Mouse (Mus musculus) heart, embryonic 13.5 days (tissue): ENCODE measurements at regions not wholly inside any gene's neighbourhood (a gene's known extent, or its start where the extent isn't known, plus 50 kb on each side); places are given as distances from the start of the nearest gene placed in this dataset.

Experiments
- ATAC-seq: fragments of 200-750 bp; cut with Nextera tagmentation; 2 replicates; pipeline ENCODE4 v1.8.0; 2017; ENCODE audit warnings: moderate TSS enrichment; ENCODE audit not compliant: insufficient number of reproducible peaks, low FRiP score, low TSS enrichment; ENCODE audit errors: extremely low read depth
- H3K27ac ChIP-seq: fragments of 300-500 bp; sonication (generic); replicated peaks from 2 replicates; pipeline ENCODE4 v1.5.1; 2015; ENCODE audit warnings: moderate library complexity, mild to moderate bottlenecking, inconsistent platforms
- H3K27me3 ChIP-seq: fragments of 300-500 bp; sonication (generic); replicated peaks from 2 replicates; pipeline ENCODE4 v1.6.1; 2015; ENCODE audit warnings: mild to moderate bottlenecking, inconsistent platforms
- H3K36me3 ChIP-seq: fragments of 300-500 bp; sonication (generic); 2 replicates; pipeline ENCODE4 v1.6.1; 2015; ENCODE audit warnings: mild to moderate bottlenecking, inconsistent platforms
- H3K4me1 ChIP-seq: fragments of 300-500 bp; sonication (generic); 2 replicates; pipeline ENCODE4 v1.6.1; 2015; ENCODE audit warnings: inconsistent platforms
- H3K4me2 ChIP-seq: fragments of 300-500 bp; sonication (generic); 2 replicates; pipeline ENCODE4 v1.6.1; 2015; ENCODE audit warnings: inconsistent platforms, mild to moderate bottlenecking, moderate library complexity
- H3K4me3 ChIP-seq: fragments of 300-500 bp; sonication (generic); 2 replicates; pipeline ENCODE4 v1.5.1; 2015; ENCODE audit warnings: moderate library complexity, mild to moderate bottlenecking, inconsistent platforms
- H3K9ac ChIP-seq: fragments of 300-500 bp; sonication (generic); 2 replicates; pipeline ENCODE4 v1.6.1; 2015; ENCODE audit warnings: inconsistent platforms, mild to moderate bottlenecking, moderate library complexity
- H3K9me3 ChIP-seq: fragments of 300-500 bp; sonication (generic); 2 replicates; pipeline ENCODE4 v1.6.1; 2016; ENCODE audit warnings: inconsistent platforms
- WGBS: fragments of 180-500 bp; shearing (Covaris S2); methylation state at CpG from one replicate; pipeline ENCODE4 v1.1.7; 2015; ENCODE audit warnings: mixed read lengths; 5-methylcytosine and 5-hydroxymethylcytosine counted together

DNA sequence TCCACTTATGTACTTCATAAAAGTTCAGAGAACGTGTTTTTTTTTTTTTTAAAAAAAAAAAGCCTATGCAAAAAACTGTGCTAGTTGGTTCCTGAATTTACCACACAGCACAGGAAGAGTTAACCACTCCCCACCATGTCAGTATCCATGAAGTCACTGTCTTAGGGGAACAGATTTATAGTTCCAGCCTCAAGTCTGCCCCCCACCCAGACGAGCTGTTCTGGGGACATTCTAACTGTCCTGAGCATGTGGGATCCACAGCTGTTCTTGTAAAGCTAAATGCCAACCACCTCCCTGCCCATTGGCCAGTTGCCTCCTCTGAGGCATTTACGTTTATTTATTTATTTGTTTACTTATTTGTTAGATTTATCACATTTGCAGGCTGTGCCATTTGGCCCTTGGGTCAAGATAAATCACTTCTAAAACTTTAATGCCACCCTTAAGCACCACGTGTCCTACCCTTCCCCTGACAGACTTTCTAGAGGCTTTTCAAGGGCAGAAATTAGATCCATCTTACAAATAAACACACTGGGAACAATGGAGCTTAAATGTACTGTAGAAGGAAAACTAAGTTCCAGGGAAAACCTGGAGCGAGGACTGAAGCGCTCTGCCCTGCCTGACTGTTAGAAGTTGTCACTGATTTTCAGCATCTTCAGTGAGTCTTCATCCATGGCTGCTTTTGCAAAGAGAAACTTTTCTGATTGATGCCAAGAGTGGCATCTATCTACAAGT, 343.7 kb upstream of the Nfe2l3 start:
- 53% methylated on average over 6 of the region's 6 CpGs for WGBS
- ATAC-seq = no peak

DNA sequence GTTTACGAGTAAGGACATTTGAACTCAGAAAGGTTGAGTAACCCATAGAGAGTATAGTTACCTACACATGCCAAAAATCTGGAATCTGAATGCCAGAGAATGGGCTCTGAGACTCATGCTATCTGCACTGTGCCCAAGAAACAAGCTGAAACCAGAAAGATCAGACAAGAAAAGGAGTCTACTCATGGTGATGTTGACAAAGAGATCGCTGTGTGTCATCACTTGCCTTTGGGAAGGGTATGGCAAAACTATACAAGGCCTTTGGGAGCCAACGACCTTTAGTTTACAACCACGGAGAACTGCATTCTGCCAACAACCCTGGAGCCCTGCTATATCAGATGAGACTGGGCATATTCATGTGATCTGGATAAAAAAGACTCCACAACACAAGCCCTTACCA, 339.3 kb upstream of the Nfe2l3 start:
- Histone ChIP-seq H3K4me1 (no peaks in the 10 kb centered on the region; the same call in 1 of the 2 replicates), H3K4me3 (no peak overlapping the region), H3K9me3 (no peaks in the 10 kb centered on the region), H3K4me2 (no peak overlapping the region), H3K36me3 (no peaks in the 10 kb centered on the region), H3K27ac (no peak overlapping the region), H3K27me3 (no peaks in the 10 kb centered on the region), H3K9ac (no peak overlapping the region)
- ATAC-seq = no peak
- 79% methylated on average over 4 of the region's 4 CpGs for WGBS

More for the DNA sequence above, 343.7 kb upstream of the Nfe2l3 start:
- Histone ChIP-seq H3K27ac (no peak overlapping the region), H3K27me3 (no peaks in the 10 kb centered on the region), H3K9me3 (no peaks in the 10 kb centered on the region), H3K4me3 (no peak overlapping the region), H3K4me2 (no peak overlapping the region), H3K9ac (no peak overlapping the region), H3K4me1 (peaks cover 9% of the 10 kb centered on the region), H3K36me3 (no peaks in the 10 kb centered on the region)

DNA sequence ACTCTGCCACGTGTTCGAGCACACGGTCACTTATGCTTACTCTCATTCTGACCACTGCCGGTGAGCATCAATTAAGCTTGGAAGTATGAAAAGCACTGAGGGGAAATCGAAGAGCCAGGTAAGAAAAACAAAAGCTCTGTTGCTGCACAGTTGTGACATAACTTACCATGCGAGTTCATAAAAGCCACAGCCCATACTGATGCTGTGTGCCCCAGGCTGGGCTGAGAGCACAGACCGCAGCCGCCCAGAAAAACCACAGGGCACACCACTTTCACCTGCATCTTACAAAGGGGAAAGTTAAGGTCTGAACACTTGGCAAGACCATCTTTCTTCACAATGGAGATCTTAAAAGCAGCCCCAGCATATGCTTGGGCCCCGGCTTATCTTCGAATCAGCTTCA, 338.2 kb upstream of the Nfe2l3 start:
- ATAC-seq = no peak
- H3K4me2 ChIP-seq = no peak overlapping the region
- H3K36me3 ChIP-seq = no peaks in the 10 kb centered on the region
- WGBS = 86% methylated on average over 10 of the region's 10 CpGs
- no peaks in the 10 kb centered on the region for H3K9me3 ChIP-seq
- H3K27ac ChIP-seq = no peak overlapping the region
- H3K4me1 ChIP-seq = no peaks in the 10 kb centered on the region; the same call in 1 of the 2 replicates
- no peaks in the 10 kb centered on the region for H3K27me3 ChIP-seq
- H3K9ac ChIP-seq = no peak overlapping the region
- no peak overlapping the region for H3K4me3 ChIP-seq

DNA sequence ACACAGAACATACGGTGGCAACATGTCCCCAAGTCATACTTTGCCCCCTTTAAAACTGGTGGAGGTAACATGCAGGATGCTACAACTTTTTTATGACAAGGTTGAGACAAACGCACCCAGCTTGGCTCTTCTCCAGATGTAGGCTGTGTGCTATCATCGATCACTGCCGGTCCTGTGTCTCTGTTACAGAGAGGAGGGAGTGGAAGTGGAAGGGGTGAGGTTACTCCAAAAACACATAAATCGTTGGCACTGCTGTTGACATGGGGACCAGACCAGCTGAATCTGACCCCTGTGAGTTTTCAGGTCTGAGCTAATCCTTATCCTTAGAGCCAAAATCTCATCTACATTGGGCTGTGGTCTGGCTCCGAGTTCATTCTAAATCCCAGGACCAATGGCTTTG, 335.0 kb upstream of the Nfe2l3 start:
- ATAC-seq = no peak

DNA sequence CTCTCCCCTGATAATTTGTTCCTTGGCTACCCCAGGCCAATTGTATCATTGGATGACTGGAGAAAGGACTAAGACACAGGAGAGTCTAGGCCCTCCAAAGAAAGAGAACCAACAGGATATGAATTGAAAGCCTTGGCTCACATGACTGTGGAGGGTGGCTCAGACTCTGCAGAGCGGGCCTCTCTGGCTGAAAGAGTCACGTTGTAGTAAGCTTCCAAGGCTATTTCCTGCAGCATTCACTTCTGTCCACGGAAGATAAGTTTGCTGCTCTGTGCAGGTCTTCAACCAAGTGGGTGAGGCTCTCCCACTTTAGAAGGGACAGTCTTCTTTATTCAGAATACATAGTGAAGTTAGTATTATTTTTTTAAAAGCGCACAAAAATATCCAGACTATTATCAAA, 332.1 kb upstream of the Nfe2l3 start:
- ATAC-seq = no peak
- no peak overlapping the region for H3K4me2 ChIP-seq
- H3K36me3 ChIP-seq = no peaks in the 10 kb centered on the region
- H3K9ac ChIP-seq = no peak overlapping the region
- H3K27ac ChIP-seq = no peak overlapping the region
- 51% methylated on average over 4 of the region's 4 CpGs for WGBS
- peaks cover 4% of the 10 kb centered on the region for H3K4me1 ChIP-seq
- no peaks in the 10 kb centered on the region for H3K9me3 ChIP-seq
- no peak overlapping the region for H3K4me3 ChIP-seq
- H3K27me3 ChIP-seq = no peaks in the 10 kb centered on the region

More for the DNA sequence above, 335.0 kb upstream of the Nfe2l3 start:
- no peaks in the 10 kb centered on the region for H3K9me3 ChIP-seq
- H3K27me3 ChIP-seq = no peaks in the 10 kb centered on the region
- H3K4me2 ChIP-seq = no peak overlapping the region
- H3K27ac ChIP-seq = no peak overlapping the region
- no peak overlapping the region for H3K4me3 ChIP-seq
- H3K4me1 ChIP-seq = no peaks in the 10 kb centered on the region; the same call in 1 of the 2 replicates
- H3K9ac ChIP-seq = no peak overlapping the region
- H3K36me3 ChIP-seq = no peaks in the 10 kb centered on the region
- WGBS = 66% methylated on average over 6 of the region's 6 CpGs

DNA sequence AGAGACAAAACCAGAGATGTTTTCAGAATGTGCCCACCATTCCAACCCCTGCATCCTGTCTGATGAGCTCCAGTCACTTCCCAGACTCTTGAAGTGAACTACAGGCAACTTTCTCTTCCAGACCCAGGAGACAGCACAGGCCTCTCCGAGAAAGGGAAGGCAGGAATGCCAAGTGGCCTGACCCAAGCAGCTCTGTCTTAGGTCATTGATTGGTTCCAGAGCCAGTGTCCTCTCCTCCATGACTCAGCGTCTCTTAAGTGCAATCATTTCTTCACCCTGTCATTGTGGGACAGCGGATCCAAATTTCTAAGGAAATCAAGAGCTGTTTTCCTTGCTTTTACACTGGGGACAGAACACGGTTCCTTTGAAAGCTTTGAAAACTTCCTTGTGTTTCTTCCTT, 329.2 kb upstream of the Nfe2l3 start:
- Histone ChIP-seq H3K9me3 (no peaks in the 10 kb centered on the region), H3K4me2 (no peak overlapping the region), H3K9ac (no peak overlapping the region), H3K4me1 (peaks cover 7% of the 10 kb centered on the region), H3K27me3 (no peaks in the 10 kb centered on the region), H3K36me3 (no peaks in the 10 kb centered on the region), H3K27ac (no peak overlapping the region), H3K4me3 (no peak overlapping the region)
- 45% methylated on average over 4 of the region's 4 CpGs for WGBS
- ATAC-seq = no peak; the same call in 1 of the 2 replicates

DNA sequence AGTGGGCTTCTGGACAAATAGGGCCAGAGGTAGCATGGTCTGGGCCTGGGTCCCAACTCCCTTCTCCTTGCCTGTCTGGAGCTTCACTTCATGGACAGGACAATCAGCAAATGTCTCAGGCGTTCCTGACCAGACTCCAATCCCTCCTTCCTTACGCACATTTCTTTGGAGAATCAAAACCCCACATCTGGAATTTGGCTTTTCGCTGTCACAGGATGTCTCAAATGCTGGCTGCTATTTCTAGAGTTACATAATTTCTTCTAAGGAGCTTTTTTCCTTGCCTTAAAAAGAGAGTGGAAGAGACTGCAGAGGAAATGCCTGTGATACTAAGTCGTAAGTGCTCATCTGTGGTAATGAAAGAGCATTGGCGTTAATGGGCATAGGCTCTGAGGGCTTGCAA, 328.1 kb upstream of the Nfe2l3 start:
- ATAC-seq = no peak; the same call in 1 of the 2 replicates
- Histone ChIP-seq H3K27me3 (no peaks in the 10 kb centered on the region), H3K9ac (no peak overlapping the region), H3K27ac (0 out of 2 replicates have a peak overlapping the region, but pooled peaks have one; percentile 21), H3K9me3 (no peaks in the 10 kb centered on the region), H3K4me3 (no peak overlapping the region), H3K36me3 (no peaks in the 10 kb centered on the region), H3K4me2 (no peak overlapping the region), H3K4me1 (peaks cover 18% of the 10 kb centered on the region)
- 71% methylated on average over 5 of the region's 5 CpGs for WGBS

DNA sequence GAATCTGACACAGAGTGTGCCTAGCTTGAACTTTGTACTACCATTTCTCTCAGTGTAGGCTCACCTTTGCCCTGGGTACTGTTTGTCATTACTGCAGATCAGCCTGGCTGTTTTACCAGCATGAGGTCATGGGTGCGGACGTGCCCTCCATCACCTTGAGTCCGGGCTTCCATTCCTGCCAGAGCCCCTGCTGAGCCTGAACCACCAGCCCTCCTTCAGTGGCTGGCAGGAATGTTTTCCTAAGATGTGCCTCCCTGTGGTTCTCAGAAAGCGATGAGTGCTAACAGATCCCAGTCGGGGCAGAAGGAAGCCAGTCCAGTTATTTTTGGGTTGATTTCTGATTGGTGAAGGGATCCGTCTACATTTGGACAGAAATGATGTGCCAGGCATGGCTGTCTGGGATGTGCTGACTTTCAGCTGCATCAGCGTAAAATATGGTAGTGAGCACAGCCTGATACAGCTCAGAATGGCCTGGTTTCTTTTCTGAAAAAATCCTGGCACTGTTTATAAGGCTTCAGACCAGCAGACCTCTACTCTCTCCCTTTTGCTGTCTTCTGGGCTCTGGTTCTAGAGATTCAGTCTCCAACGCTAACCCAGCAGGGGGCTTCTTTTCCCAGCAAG, 324.0 kb upstream of the Nfe2l3 start:
- Histone ChIP-seq H3K4me3 (no peak overlapping the region), H3K36me3 (no peaks in the 10 kb centered on the region), H3K27me3 (no peaks in the 10 kb centered on the region), H3K4me2 (peak overlapping the region; percentile 34), H3K9ac (peak overlapping the region; percentile 37; the same call in 1 of the 2 replicates), H3K4me1 (peaks cover 16% of the 10 kb centered on the region), H3K27ac (peak overlapping the region; percentile 77), H3K9me3 (no peaks in the 10 kb centered on the region)
- ATAC-seq = no peak
- WGBS = 13% methylated on average over 8 of the region's 8 CpGs

DNA sequence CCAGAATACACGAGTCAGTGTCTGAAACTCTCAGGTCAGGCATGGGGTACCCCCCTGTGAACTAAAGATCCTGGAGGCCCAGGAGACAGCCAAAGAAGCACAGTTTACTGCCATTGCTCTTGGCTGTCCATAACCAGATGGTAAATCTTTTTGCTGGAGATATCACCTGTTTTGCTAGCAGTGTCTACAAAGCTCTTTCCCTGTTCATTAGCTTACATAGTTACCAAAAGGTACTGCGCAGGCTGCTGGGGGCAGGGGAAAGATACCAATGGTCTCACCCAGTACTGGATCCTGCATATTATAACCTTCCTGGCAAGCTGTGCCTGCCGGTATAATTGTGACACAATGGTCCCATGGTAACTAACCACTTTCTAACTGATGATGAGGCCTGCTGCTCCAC, 321.9 kb upstream of the Nfe2l3 start:
- Histone ChIP-seq H3K36me3 (no peaks in the 10 kb centered on the region), H3K27ac (no peak overlapping the region), H3K27me3 (no peaks in the 10 kb centered on the region), H3K9ac (no peak overlapping the region), H3K9me3 (no peaks in the 10 kb centered on the region), H3K4me2 (no peak overlapping the region), H3K4me3 (no peak overlapping the region), H3K4me1 (peaks cover 15% of the 10 kb centered on the region)
- no peak for ATAC-seq
- 88% methylated on average over 3 of the region's 3 CpGs for WGBS

DNA sequence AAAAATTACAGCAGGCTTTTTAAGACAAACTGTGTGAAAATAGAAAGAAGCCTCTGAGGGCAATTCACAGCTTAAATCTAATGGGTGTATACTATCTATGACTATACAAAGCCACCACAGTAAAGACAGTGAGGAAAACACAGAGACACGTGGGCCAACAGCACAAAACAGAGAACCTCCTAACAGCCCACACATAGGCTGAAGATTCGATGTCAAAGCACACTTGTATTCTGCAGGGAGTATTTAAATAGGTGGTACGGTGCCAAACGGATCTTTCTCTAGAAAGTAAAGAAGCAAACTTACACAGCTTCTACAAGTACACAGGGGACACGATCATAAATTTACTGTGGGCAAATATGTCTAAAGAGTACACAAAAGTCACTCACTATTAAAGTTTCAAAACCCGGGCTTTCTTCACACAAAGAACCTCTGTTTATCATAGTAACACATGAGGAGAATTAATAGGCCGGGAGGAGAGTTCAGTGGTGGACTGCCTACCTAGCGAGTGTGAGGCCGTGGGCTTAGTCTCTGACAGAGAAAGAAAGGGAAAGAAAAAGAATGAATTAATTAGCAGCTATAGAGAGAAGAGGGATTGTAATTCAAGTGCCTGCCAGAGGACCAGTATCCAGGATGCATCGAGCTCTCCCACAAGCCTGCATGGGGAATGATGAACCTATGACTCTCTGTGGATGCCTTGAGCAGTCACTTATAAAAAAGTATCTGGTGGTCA, 317.7 kb upstream of the Nfe2l3 start:
- Histone ChIP-seq H3K9me3 (no peaks in the 10 kb centered on the region), H3K4me3 (no peak overlapping the region), H3K36me3 (no peaks in the 10 kb centered on the region), H3K4me1 (peaks cover 23% of the 10 kb centered on the region), H3K27me3 (no peaks in the 10 kb centered on the region), H3K4me2 (no peak overlapping the region), H3K27ac (no peak overlapping the region), H3K9ac (no peak overlapping the region)
- no peak for ATAC-seq
- 78% methylated on average over 10 of the region's 10 CpGs for WGBS

DNA sequence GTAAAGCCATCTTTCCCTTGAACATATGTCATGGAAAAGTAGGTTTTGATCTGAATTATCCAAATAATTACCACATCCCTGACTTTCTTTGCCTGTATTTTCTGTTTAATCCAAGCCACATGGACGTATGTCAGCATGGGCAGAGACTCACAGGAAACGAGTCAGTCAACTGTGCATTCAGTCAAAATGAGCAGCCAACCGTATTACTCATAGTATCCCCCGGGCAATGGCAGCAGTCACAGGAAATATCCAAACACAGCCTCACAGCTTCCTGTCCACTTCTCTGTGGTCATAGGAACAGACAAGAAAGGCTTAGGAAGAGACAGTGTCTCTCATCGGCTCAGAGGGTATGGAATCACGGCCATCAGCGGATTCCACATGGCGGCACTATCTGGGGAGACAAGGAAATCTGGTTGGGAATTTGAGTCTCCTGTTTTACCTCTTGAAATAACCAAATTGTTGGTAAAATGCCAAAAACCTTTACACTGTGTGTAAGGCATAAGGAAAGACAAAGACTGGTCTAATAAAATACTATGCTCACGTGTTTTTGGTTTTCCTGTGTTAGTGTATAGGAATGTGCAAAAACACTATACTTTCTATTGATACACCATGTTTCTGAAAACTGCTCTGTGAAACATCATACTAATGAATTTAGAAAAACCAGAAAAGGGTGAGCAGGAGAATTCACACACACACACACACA, 313.5 kb upstream of the Nfe2l3 start:
- Histone ChIP-seq H3K9ac (no peak overlapping the region), H3K27me3 (no peaks in the 10 kb centered on the region), H3K4me2 (no peak overlapping the region), H3K4me1 (peaks cover 29% of the 10 kb centered on the region), H3K36me3 (no peaks in the 10 kb centered on the region), H3K4me3 (no peak overlapping the region), H3K9me3 (no peaks in the 10 kb centered on the region), H3K27ac (peak overlapping the region; percentile 40; the same call in 1 of the 2 replicates)
- WGBS = 54% methylated on average over 9 of the region's 9 CpGs
- no peak for ATAC-seq
